Mouse (Mus musculus): ENCODE measurements at regions not wholly inside any gene's neighbourhood (a gene's known extent, or its start where the extent isn't known, plus 50 kb on each side); places are given as distances from the start of the nearest gene placed in this dataset.

DNA sequence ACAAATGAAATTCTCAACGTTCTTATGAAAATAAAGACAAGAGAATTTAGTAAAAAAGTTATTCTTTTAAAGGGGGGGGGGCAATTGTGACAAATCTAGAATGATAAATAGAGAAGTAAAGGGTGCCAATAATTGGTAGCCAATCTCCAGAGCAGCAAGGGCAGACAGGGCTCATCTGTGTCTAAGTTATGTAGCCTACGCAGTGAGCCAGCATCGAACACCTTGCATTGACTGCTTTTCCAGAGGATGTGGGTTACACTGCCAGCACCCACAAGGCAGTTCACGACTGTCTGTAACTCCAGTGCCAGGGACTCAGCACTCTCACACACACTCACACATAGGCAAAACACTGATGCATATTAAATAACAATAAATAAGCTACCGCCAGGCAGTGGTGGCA, 94.7 kb upstream of the Ednrb start:
- H3K27ac ChIP-seq (replicated peaks; ENCODE audit: low read depth, low read length): no peak overlapping the region
- no peaks in the 10 kb centered on the region for H3K4me1 ChIP-seq (ENCODE audit: control insufficient read depth, insufficient read depth, low read length)
- no peak overlapping the region for H3K4me2 ChIP-seq (ENCODE audit: low read depth, low read length)
- H3K4me3 ChIP-seq (ENCODE audit: low read depth, low read length): no peak overlapping the region
- WGBS: 76% methylated on average over 5 of the region's 5 CpGs
- DNase-seq (ENCODE audit: low spot score) (no peak), ATAC-seq (ENCODE audit: low read depth) (no peak)
- H3K36me3 ChIP-seq (ENCODE audit: control insufficient read depth, insufficient read depth, low read length): no peaks in the 10 kb centered on the region
- H3K9ac ChIP-seq (ENCODE audit: low read depth, low read length): no peak overlapping the region
- H3K9me3 ChIP-seq (ENCODE audit: control insufficient read depth, low read length): no peaks in the 10 kb centered on the region
- H3K27me3 ChIP-seq (replicated peaks; ENCODE audit: control insufficient read depth, insufficient read depth, low read length): no peaks in the 10 kb centered on the region

GRCm38 (mm10) chr14:103938201-103938600, 94.0 kb upstream of the Ednrb start:
- Histone ChIP-seq H3K36me3 (ENCODE audit: control insufficient read depth, insufficient read depth, low read length) (no peaks in the 10 kb centered on the region), H3K27me3 (replicated peaks; ENCODE audit: control insufficient read depth, insufficient read depth, low read length) (no peaks in the 10 kb centered on the region), H3K4me3 (ENCODE audit: low read depth, low read length) (no peak overlapping the region), H3K27ac (replicated peaks; ENCODE audit: low read depth, low read length) (no peak overlapping the region), H3K4me2 (ENCODE audit: low read depth, low read length) (no peak overlapping the region), H3K4me1 (ENCODE audit: control insufficient read depth, insufficient read depth, low read length) (no peaks in the 10 kb centered on the region), H3K9me3 (ENCODE audit: control insufficient read depth, low read length) (no peaks in the 10 kb centered on the region), H3K9ac (ENCODE audit: low read depth, low read length) (no peak overlapping the region)
- no peak for DNase-seq (ENCODE audit: low spot score)
- ATAC-seq (ENCODE audit: low read depth): no peak
- 87% methylated on average over 9 of the region's 9 CpGs for WGBS

DNA sequence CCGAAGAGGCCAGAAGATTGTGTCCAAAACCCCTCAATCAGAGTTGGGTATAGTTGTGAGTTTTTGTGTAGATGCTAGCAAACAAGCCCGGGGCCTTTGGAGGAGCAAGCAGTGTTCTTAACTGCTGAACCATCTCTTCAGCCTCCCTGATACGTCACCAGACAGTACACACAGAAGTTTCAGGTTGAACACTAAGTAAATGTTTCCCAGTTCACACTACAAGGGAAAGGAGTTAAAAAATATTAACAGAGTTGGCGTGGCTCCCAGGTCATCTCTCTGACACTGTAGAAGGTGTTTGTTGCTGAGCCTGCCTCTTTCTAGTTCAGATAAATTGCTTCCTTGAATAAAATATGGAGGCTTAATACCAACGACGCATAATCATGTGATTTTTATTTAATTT, 93.5 kb upstream of the Ednrb start:
- ATAC-seq (ENCODE audit: low read depth): no peak
- Histone ChIP-seq H3K4me3 (ENCODE audit: low read depth, low read length) (no peak overlapping the region), H3K9me3 (ENCODE audit: control insufficient read depth, low read length) (no peaks in the 10 kb centered on the region), H3K4me2 (ENCODE audit: low read depth, low read length) (no peak overlapping the region), H3K36me3 (ENCODE audit: control insufficient read depth, insufficient read depth, low read length) (no peaks in the 10 kb centered on the region), H3K4me1 (ENCODE audit: control insufficient read depth, insufficient read depth, low read length) (no peaks in the 10 kb centered on the region), H3K27ac (replicated peaks; ENCODE audit: low read depth, low read length) (no peak overlapping the region), H3K9ac (ENCODE audit: low read depth, low read length) (no peak overlapping the region), H3K27me3 (replicated peaks; ENCODE audit: control insufficient read depth, insufficient read depth, low read length) (no peaks in the 10 kb centered on the region)
- WGBS: 83% methylated on average over 6 of the region's 6 CpGs
- DNase-seq (ENCODE audit: low spot score): no peak

- Histone ChIP-seq H3K27me3 (replicated peaks; ENCODE audit: control insufficient read depth, insufficient read depth, low read length) (no peaks in the 10 kb centered on the region), H3K4me3 (ENCODE audit: low read depth, low read length) (no peak overlapping the region), H3K27ac (replicated peaks; ENCODE audit: low read depth, low read length) (no peak overlapping the region), H3K4me2 (ENCODE audit: low read depth, low read length) (no peak overlapping the region), H3K4me1 (ENCODE audit: control insufficient read depth, insufficient read depth, low read length) (no peaks in the 10 kb centered on the region), H3K36me3 (ENCODE audit: control insufficient read depth, insufficient read depth, low read length) (no peaks in the 10 kb centered on the region), H3K9ac (ENCODE audit: low read depth, low read length) (no peak overlapping the region), H3K9me3 (ENCODE audit: control insufficient read depth, low read length) (no peaks in the 10 kb centered on the region)
- no peak for ATAC-seq (ENCODE audit: low read depth)
- DNase-seq (ENCODE audit: low spot score): no peak
- WGBS: 84% methylated on average over 3 of the region's 3 CpGs
Observed at GRCm38 (mm10) chr14:103933813-103934212, 89.6 kb upstream of the Ednrb start.

GRCm38 (mm10) chr14:103932170-103932569, 88.0 kb upstream of the Ednrb start:
- Histone ChIP-seq H3K36me3 (ENCODE audit: control insufficient read depth, insufficient read depth, low read length) (no peaks in the 10 kb centered on the region), H3K4me1 (ENCODE audit: control insufficient read depth, insufficient read depth, low read length) (no peaks in the 10 kb centered on the region), H3K9ac (ENCODE audit: low read depth, low read length) (no peak overlapping the region), H3K4me3 (ENCODE audit: low read depth, low read length) (no peak overlapping the region), H3K27ac (replicated peaks; ENCODE audit: low read depth, low read length) (no peak overlapping the region), H3K9me3 (ENCODE audit: control insufficient read depth, low read length) (no peaks in the 10 kb centered on the region), H3K27me3 (replicated peaks; ENCODE audit: control insufficient read depth, insufficient read depth, low read length) (no peaks in the 10 kb centered on the region), H3K4me2 (ENCODE audit: low read depth, low read length) (no peak overlapping the region)
- 80% methylated on average over 7 of the region's 7 CpGs for WGBS
- DNase-seq (ENCODE audit: low spot score) (no peak), ATAC-seq (ENCODE audit: low read depth) (no peak)

DNA sequence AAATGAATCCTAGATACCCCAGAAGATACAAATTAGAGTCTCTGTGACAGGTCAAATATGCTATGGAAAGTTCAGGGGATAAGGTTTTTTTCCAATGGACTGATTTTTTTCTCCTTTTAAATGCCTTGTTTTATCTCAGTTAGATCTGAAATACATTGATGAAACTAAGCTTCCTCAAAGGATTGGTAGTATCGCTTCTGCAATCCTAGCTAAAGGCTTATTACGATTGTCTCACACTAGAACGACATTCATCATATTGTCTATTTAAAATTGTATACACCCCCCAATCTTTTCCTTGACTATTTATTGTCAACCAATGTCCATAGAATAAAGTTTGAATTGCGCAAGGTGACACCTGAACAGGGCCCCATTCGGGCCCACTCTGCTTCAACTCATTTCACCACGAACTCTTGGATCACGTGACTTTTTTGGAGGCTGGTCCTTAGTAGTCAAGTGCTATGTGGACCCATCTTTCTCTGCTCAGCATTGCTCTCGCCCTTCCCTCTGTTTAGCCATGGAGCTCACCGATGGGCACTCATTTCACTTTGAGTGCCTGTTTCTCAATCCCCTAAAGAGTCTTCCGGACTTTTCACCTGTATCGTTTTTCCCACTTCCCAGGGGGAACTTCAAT, 85.6 kb upstream of the Ednrb start:
- H3K36me3 ChIP-seq (ENCODE audit: control insufficient read depth, insufficient read depth, low read length): no peaks in the 10 kb centered on the region
- WGBS: 90% methylated on average over 11 of the region's 11 CpGs
- H3K27ac ChIP-seq (replicated peaks; ENCODE audit: low read depth, low read length): no peak overlapping the region
- DNase-seq (ENCODE audit: low spot score) (no peak), ATAC-seq (ENCODE audit: low read depth) (no peak)
- no peak overlapping the region for H3K4me2 ChIP-seq (ENCODE audit: low read depth, low read length)
- no peak overlapping the region for H3K4me3 ChIP-seq (ENCODE audit: low read depth, low read length)
- no peaks in the 10 kb centered on the region for H3K9me3 ChIP-seq (ENCODE audit: control insufficient read depth, low read length)
- H3K4me1 ChIP-seq (ENCODE audit: control insufficient read depth, insufficient read depth, low read length): no peaks in the 10 kb centered on the region
- no peaks in the 10 kb centered on the region for H3K27me3 ChIP-seq (replicated peaks; ENCODE audit: control insufficient read depth, insufficient read depth, low read length)
- no peak overlapping the region for H3K9ac ChIP-seq (ENCODE audit: low read depth, low read length)

DNA sequence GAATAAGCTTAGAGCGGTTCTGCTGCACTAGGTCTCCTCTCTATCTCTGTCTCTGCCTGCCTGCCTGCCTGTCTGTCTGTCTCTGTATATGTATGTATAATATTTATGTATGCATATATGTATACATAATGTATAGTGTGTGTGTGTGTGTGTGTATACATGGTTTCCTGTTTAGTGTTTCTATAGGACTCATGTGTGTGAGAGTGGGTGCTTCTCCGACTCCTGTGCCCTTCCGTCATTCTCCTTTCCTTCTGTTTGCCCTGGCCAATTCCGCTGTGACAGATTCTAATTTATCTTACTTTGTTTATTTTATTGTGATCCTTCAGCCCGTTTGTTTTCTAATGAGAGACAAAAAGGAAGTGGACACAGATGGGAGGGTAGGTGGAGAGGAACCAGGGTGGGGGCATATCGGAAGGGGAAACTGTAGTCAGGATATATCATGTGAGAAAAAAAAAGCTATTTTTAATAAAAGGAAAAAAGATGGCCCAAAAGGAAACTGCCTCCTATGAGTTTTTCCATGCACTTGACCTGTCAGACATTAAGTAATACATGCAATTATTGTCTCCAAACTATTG, 85.0 kb upstream of the Ednrb start:
- H3K9me3 ChIP-seq (ENCODE audit: control insufficient read depth, low read length): no peaks in the 10 kb centered on the region
- no peak for DNase-seq (ENCODE audit: low spot score)
- no peaks in the 10 kb centered on the region for H3K4me1 ChIP-seq (ENCODE audit: control insufficient read depth, insufficient read depth, low read length)
- no peak overlapping the region for H3K27ac ChIP-seq (replicated peaks; ENCODE audit: low read depth, low read length)
- ATAC-seq (ENCODE audit: low read depth): no peak
- WGBS: 73% methylated on average over 6 of the region's 6 CpGs
- H3K9ac ChIP-seq (ENCODE audit: low read depth, low read length): no peak overlapping the region
- no peak overlapping the region for H3K4me3 ChIP-seq (ENCODE audit: low read depth, low read length)
- no peak overlapping the region for H3K4me2 ChIP-seq (ENCODE audit: low read depth, low read length)
- H3K36me3 ChIP-seq (ENCODE audit: control insufficient read depth, insufficient read depth, low read length): no peaks in the 10 kb centered on the region
- no peaks in the 10 kb centered on the region for H3K27me3 ChIP-seq (replicated peaks; ENCODE audit: control insufficient read depth, insufficient read depth, low read length)

- 71% methylated on average over 5 of the region's 5 CpGs for WGBS
- no peak for ATAC-seq (ENCODE audit: low read depth)
Observed at GRCm38 (mm10) chr14:103920169-103920568, 76.0 kb upstream of the Ednrb start.

GRCm38 (mm10) chr14:103919380-103919779, 75.2 kb upstream of the Ednrb start:
- DNase-seq (ENCODE audit: low spot score): no peak
- no peak for ATAC-seq (ENCODE audit: low read depth)
- no peak overlapping the region for H3K4me2 ChIP-seq (ENCODE audit: low read depth, low read length)
- WGBS: 59% methylated on average over 4 of the region's 4 CpGs
- H3K4me3 ChIP-seq (ENCODE audit: low read depth, low read length): no peak overlapping the region
- H3K9ac ChIP-seq (ENCODE audit: low read depth, low read length): no peak overlapping the region
- H3K4me1 ChIP-seq (ENCODE audit: control insufficient read depth, insufficient read depth, low read length): no peaks in the 10 kb centered on the region
- no peaks in the 10 kb centered on the region for H3K27me3 ChIP-seq (replicated peaks; ENCODE audit: control insufficient read depth, insufficient read depth, low read length)
- H3K9me3 ChIP-seq (ENCODE audit: control insufficient read depth, low read length): no peaks in the 10 kb centered on the region
- no peak overlapping the region for H3K27ac ChIP-seq (replicated peaks; ENCODE audit: low read depth, low read length)
- no peaks in the 10 kb centered on the region for H3K36me3 ChIP-seq (ENCODE audit: control insufficient read depth, insufficient read depth, low read length)

More at GRCm38 (mm10) chr14:103920169-103920568, 76.0 kb upstream of the Ednrb start:
- no peaks in the 10 kb centered on the region for H3K27me3 ChIP-seq (replicated peaks; ENCODE audit: control insufficient read depth, insufficient read depth, low read length)
- H3K4me2 ChIP-seq (ENCODE audit: low read depth, low read length): no peak overlapping the region
- no peak for DNase-seq (ENCODE audit: low spot score)
- no peak overlapping the region for H3K27ac ChIP-seq (replicated peaks; ENCODE audit: low read depth, low read length)
- no peak overlapping the region for H3K4me3 ChIP-seq (ENCODE audit: low read depth, low read length)
- H3K4me1 ChIP-seq (ENCODE audit: control insufficient read depth, insufficient read depth, low read length): no peaks in the 10 kb centered on the region
- no peaks in the 10 kb centered on the region for H3K9me3 ChIP-seq (ENCODE audit: control insufficient read depth, low read length)
- no peak overlapping the region for H3K9ac ChIP-seq (ENCODE audit: low read depth, low read length)
- H3K36me3 ChIP-seq (ENCODE audit: control insufficient read depth, insufficient read depth, low read length): no peaks in the 10 kb centered on the region

All from embryonic facial prominence, embryonic 14.5 days (tissue).